Mouse (Mus musculus) thymus, postnatal 36 days (tissue): ENCODE results near the gene D17H6S53E.

Experiments
- DNase-seq, 2 experiments: peaks; one replicate each; pipeline ENCODE4 v3.0.0; 2022; ENCODE audit warnings: mixed read lengths in 2 of 2

D17H6S53E gene

DNA sequence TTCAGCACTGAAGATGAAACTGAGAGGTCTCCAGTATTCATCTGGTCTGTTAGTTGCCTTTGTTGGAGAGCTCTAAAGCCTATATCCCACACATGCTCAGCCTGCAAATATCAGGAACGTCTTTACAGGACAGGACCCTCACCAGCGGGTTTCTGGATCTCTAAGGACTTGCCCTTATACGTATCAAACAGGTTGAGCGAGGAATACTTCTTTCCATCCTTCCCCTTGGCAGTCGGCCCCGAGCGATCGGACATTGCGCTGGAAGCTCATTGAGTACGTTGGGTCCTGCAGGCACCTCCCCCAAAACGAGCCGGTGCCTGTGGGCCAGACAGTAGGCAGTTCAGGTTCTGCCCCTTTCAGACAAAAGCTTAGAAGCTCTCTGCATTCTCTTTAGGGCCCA, 36.6 kb downstream of the D17H6S53E start:
- DNase-seq, result no peak

DNA sequence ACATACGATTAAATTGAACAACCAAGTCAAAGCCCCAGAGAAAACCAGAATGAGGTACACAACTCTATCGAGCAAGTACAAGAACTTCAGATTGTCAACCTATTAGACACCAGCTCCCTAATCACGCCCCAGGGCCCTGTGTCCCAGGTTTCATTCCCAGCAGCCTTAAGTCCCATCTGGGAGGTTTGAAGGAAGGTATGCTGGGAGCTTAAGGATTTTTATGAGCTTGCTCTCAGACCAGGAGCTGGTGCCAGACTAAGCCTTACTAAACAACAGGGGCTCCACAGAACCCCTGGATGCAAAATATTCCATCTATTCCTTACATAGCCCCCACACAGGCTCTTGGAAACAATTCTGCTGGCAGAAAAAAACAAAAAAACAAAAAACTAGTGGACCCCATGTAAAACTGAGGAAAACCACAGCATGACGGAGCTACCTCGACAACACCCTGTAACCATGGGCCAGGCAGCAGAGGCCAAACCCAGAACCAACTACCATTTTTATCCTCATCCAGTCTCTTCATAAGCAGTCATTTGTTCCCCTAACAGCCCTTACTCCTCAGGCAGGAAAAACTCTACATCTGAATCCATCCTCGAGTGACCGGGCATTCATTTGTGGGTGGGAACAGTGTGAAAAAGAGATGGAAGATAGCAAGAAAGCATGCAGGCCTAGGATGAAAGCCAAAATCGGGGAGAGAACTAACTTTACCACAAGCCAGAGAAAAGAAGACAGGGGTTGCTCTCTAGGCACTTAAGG, 37.3 kb downstream of the D17H6S53E start:
- DNase-seq, result no peak

DNA sequence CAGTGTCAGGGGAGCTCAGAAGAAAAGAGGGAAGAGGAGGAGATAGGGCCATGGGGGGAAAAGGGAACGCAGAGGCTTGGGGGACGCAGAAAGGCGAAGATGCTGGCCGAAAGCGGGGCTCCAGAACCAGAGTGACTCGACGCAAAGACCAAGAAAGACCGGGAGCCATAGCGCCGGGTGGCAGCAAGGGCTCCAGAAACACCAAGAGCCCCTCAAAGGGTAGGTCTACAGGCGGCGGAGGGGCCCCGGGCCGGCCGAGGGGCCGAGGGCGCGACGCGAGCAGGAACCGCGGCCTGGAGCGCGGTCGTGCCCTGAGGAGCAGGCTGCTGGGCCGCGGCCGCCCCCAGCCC, 38.0 kb downstream of the D17H6S53E start:
- no peak for DNase-seq

DNA sequence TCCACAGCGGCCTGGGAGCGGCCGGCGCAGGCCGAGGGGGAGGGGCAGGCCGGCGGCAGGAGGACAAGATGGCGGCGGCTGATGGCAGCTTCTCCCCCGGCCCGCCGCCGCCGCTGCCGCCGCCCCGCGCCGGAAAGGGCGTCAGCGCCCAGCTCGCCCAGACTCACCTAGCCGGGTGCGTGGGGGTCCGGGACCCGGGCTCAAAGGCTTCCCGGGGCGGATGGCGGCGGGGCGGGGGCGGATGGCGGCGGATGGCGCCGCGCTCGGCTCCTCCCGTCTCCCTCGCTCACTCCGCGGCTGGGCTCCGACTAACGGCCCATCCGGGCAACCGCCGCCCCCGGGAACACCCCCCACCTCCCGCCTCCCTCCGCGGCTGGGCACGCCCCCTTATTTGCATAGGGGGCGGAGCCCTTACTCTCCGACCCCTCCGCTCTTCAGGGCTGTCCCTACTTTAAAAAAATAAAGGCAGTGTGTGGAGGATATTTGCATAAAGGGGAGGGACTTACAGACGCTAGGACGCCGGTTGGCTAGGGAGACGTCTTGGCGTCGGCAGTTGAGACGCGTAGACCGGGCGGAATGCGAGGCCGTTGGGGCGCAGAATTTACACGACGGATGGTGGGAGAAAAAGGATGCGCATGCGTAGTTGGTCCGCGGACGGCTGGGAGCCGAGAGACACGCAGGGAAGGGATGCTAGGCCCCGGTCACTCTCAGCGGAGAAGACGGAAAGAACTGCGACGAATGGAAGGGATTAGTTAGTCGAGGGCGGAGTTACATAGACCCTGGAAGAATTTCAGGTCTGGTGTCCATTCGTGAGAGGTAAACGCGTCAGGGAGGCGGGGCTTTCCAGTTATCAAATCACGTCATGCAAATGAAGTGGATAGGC, 38.6 kb downstream of the D17H6S53E start, which contains the start of gene Prrc2a:
Gene Prrc2a (minus strand): TSS at position 330 of the 883 bp plus-strand sequence.
- DNase-seq, result peak; percentile 95 to 97

DNA sequence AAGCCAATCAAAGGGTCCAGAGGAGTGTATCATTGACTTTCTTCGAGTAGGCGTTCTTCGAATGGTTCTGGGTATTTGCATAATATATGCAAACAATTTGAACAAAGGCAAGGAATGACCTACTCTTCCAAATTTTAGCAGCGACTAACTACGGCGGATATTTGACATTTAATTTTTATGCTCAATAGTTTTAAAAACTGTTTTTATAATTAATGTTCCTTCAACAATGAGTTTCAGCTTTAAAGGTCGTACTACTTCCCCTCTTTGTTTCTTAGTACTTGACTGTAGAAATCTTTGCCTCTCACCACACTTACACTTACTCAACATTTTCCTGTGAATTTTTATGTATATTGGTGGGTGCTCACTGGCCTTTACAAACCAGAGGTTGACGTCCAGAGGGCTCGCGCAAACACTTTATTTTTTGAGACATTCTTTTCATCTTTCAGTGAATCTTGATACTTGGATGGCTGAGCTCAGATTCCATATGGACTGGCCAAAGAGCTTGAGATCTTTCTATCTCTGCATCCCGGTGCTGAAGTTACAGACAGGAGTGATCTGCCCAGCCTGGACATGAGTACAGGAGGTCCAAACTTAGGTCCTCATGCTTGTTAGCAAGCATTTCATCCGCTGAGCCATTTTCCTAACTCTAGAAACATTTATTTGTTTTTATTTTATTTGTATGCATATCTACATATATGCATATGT, 39.4 kb downstream of the D17H6S53E start:
- DNase-seq, result no peak

DNA sequence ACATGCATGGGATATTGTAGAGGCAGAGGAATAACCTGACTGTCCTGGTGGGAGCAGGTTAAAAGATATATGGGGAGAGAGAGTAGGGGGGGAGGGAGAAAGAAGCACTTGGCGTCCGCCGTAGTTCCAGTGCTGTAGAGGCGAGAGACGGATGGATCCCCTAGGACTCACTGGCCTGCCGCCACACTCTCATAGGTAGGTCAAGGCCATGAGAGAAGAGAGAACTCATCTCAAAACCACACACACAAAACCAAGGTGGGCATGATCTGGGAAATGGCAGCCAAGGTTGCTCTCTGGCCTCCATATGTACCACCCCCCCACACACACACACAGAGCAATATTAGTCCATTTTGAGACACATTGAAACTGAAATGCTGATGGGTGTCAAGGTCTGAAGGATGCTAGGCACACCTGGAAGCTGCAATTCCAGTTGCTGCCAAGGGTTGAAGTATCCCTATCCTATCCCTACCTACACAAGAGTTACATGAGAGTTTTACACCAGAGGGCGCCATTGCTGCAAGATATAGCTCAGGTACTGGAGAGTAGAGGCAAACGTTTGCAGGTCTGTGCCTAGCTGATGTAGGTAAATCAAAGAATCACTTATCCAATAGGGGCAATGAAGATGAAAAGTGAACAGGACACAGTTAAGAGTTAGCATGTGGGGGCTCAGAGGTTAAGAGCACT, 40.3 kb downstream of the D17H6S53E start:
- DNase-seq, result peak; percentile 63 to 64

DNA sequence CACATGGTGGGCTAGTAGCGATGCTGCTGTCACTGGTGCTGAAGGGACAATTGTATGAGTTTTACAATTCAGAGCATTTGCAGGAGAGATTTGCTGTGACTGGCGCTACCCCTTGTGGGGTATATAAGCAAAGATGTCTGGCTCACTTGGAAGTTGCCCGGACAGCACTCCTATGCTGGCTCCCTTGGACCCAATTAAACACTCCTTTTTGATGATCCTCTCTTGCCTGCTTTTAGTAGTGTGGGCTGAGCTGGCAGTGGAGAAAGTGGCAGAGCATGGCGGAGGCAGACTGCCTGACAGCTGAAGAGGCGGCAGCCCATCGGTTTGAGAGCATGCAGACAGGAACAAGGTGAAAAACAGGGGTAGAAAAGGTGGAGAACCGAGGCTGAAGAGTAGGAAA, 41.6 kb downstream of the D17H6S53E start:
- DNase-seq, result no peak

DNA sequence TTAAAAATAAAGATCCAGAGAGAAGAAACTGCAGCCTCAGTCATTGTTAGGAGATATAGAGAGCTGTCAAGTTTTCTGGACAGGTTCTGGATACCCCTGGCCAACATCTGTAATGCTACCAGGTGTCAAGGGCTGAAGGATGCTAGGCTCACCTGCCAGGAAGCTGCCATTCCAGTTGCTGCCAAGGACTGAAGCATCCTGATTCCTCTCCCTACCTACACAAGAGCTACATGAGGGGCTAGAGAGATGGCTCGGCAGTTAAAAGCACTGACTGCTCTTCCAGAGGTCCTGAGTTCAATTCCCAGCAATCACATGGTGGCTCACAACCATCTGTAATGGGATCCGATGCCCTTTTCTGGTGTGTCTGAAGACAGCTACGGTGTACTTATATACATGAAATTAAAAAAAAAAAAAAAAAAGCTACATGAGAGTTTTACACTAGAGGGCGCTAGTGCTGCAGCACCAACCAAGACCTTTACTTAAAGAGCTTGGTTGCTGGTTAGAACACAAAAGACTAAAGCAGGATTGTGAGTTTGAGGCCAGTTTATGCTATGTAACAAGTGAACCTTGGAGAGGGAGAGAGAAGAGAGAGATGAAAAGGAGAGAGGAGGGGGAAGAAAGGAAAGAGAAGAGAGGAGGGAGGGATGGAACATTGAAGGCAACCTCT, 42.5 kb downstream of the D17H6S53E start:
- peak in 1 of 2 experiments; percentile 28 for DNase-seq

DNA sequence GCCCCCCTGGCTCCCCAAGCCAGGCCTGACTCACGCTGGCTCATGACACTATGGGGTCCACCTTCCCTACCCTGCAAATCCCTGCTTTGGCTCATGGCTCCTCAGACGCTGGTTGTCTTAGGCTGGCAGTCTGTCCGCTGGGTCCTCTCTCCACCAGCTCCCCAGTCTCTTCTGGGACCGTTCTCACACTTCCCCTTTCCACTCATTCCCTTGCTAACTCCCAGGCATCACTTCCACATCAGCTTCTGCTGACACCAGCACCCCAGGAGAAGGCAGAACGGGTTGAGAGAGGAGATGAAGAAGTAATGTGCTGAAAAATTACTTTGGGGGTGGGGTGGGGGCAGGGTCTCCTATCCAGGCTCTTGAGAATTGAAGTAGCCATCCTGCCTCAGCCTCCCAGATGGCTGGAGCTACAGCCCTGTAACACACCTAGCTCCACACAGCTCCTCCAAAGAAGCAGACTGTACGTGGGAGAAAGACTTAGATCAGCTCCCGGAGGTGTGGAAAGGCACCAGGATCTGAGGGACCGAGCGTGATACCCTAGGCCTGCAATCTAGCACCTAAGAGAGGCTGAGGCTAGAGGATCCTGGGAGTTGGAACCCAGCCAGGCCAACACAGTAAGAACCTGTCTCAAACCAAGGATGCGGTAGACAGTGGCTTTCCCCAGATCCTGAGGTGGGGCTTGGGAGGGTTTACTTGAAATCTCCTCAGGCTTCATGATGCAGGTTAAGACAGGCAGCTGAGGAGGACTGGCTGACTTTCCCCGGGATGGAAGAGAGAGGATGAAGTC, 46.5 kb downstream of the D17H6S53E start:
- peak; percentile 32 to 37 for DNase-seq

DNA sequence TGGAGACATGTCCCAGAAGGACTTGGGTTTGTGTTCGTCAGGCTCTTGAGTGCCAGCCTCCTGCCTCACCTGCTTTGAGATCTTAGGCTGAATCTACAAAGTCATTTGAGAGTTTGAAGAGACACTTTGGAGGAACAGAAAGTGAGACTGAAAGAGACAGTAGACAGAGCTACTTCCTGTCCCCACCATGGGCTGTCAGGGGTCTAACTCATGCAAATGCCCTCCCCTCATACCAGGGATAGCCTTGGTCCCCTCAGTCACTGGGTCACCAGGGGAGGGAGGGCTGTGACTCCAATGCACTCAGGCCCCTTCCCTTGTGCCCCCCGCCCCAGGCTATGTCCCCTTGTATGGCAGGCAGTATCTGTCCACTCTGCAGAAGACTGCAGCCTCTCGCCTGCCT, 47.2 kb downstream of the D17H6S53E start:
- DNase-seq, result peak; percentile 37 to 38

DNA sequence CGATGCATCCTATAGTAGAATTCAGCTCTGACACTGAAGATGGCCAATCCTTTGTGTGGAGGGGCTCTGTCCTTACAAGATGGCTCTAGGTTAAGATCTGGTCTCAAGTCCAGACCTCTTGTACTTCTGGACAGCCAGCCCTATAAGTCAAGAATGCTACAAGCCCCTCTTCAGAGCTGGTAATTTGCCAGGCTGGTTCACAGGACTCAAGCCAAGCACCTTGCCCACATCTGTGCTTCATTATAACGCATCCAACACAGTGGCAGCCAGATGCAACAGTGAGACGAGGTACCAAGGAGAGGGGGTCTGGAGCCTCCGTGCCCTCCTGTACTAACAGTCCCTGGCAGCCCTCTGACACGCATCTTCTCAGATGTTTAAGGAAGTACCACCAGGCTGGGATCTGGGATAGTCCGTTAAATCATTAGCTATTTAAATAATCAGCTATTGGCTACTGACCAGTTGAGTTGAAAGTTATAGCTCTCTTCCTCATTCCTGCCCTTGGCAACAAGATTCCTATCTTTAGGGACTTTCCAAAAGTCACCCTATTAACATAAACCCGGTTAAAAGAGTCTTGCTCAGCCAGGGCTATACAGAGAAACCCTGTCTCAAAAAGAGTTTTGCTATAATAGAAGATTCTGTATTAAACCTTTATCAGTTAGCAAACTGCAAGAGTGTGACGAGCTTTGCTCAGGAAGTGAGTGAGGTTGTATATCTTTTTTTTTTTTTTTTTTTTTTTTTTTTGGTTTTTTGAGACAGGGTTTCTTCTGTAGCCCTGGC, 48.2 kb downstream of the D17H6S53E start:
- no peak for DNase-seq

DNA sequence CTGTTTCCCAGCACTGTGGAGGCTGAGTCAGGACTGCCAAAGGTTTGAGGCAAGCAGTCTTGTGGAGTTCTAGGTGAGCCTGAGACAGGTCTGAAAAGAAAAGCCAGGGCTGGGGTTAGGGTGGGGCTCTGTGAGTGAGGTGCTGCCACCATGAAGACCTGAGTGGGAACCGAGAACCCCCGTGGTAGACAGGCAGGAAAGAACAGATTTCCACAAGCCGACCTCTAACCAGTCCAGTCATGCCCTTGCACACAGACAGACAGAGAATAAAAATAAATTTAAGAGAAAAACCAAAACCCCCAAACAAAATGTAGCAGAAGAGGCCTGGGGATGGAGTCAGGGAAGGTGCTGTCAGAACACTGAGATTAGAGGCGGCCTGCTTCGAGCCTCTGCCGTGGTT, 49.2 kb downstream of the D17H6S53E start:
- DNase-seq, result no peak

DNA sequence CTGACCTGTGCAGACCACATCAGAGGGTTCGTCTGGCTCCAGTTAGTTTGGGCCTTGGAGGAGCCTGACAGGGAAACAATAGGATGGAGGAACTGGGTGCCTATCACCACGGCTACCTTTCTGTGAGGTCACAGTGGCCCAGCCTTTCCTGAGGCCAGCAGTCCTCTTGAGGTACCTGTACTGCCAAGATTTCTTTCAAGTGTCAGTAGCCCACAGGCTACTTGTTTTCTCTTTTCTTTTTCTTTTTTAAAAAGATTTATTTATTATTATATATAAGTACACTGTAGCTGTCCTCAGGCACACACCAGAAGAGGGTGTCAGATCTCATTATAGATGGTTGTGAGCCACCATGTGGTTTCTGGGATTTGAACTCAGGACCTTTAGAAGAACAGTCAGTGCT, 49.8 kb downstream of the D17H6S53E start, which contains the start of gene Aif1:
Gene Aif1 (minus strand): TSS at position 101 of the 400 bp plus-strand sequence.
- DNase-seq, result no peak
